Mouse (Mus musculus) thymus, adult 2 months (tissue): ENCODE measurements at regions not wholly inside any gene's neighbourhood (a gene's known extent, or its start where the extent isn't known, plus 50 kb on each side); places are given as distances from the start of the nearest gene placed in this dataset.

Experiments
- CTCF ChIP-seq: fragments of 200-500 bp; IDR thresholded peaks from 2 replicates; pipeline ENCODE4 v1.5.1; 2012; ENCODE audit warnings: mild to moderate bottlenecking, control low read depth, low read length, moderate library complexity, borderline replicate concordance; ENCODE audit not compliant: control insufficient read depth, poor library complexity, insufficient read depth; ENCODE audit errors: extremely low read depth
- POLR2A ChIP-seq: fragments of 200-500 bp; IDR thresholded peaks from 2 replicates; pipeline ENCODE4 v1.6.1; 2012; ENCODE audit warnings: mild to moderate bottlenecking, low read length, control low read depth, moderate library complexity; ENCODE audit not compliant: control insufficient read depth, poor library complexity, insufficient read depth; ENCODE audit errors: extremely low read depth

DNA sequence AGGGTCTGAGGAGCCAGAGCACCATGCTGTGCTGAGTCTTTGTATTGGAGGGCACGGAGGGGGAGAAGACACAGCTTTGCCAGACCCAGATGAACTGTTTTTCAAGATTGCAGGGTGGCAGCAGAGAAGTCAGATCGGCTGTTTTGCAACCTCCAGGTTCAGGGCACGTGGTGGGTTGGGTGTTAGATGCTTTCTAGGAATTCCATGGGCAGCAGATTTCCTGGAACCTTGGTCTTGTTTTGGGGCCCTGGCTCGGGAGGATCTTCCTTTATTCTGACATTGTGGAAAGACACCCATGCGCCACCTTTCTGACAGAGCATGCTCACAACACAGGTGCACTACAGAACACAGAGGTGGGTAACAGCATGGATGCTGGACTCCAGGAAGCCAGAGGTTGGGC lies 89.4 kb upstream of the Elovl6 start:
- TF ChIP-seq CTCF (no peak), POLR2A (no peak)
